Mouse (Mus musculus): Measurements from ENCODE around the gene Shc2. TPM values are rescaled to one million over a fixed set of nuclear protein-coding genes. Genes with fewer than 3 reads are reported as not detected.

The Shc2 gene
- polyA plus RNA-seq, 1 experiment from 2014 or later = 2.0 TPM

DNA sequence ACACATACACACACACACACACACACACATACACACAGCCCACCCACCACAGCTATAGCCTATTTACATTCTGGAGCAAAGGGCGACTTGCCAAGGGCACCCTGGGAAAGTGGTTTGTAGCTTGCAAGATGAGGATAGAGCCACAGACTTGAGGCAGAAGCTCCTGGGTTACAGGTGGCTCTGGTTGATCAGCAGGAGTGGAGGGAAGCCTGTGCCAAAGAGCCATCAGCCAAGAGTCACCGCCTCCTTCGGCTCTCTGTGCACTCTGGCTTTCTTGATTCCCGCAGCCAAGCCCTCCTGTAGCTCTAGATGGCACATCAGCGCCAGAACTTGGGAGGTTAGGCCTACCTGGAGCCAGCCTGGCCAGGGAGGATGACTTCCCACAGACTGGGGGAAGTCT lies 26.4 kb downstream of the Shc2 start:
- Histone ChIP-seq H3K4me3 (no peak overlapping the region), H3K4me2 (no peak overlapping the region), H3K27me3 (peaks cover 56% of the 10 kb centered on the region), H3K27ac (no peak overlapping the region), H3K36me3 (no peaks in the 10 kb centered on the region), H3K9me3 (replicated peaks) (no peaks in the 10 kb centered on the region), H3K4me1 (replicated peaks) (peaks cover 23% of the 10 kb centered on the region), H3K9ac (no peak overlapping the region)
- WGBS = 36% methylated on average over 5 of the region's 5 CpGs
- no peak for ATAC-seq (replicated peaks; ENCODE audit: insufficient number of reproducible peaks, insufficient read depth, low FRiP score, low read depth)

DNA sequence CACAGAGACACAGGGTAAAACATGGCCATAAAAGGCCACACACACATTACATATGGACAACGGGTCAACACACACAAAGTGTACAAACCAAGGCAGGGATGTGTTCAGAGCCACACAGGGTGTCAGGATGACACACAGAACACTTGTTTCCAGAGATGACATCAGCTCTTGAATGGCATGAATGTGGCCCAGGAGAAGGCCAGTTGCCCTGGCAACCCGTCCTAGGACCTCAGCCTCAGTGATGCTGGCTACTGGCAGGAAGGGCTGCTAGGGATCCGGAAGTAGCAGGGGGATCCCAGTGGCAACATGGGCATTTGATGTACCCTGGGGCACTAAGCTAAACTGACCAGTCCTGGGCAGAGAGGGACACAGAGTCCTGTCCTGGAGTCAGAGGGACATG lies 28.4 kb downstream of the Shc2 start:
- 68% methylated on average over 3 of the region's 3 CpGs for WGBS
- H3K9ac ChIP-seq = no peak overlapping the region
- no peak overlapping the region for H3K4me2 ChIP-seq
- no peak overlapping the region for H3K4me3 ChIP-seq
- no peaks in the 10 kb centered on the region for H3K9me3 ChIP-seq (replicated peaks)
- ATAC-seq (replicated peaks; ENCODE audit: insufficient number of reproducible peaks, insufficient read depth, low FRiP score, low read depth) = no peak
- peaks cover 23% of the 10 kb centered on the region for H3K4me1 ChIP-seq (replicated peaks)
- H3K27me3 ChIP-seq = peaks cover 51% of the 10 kb centered on the region
- H3K27ac ChIP-seq = no peak overlapping the region
- no peaks in the 10 kb centered on the region for H3K36me3 ChIP-seq

DNA sequence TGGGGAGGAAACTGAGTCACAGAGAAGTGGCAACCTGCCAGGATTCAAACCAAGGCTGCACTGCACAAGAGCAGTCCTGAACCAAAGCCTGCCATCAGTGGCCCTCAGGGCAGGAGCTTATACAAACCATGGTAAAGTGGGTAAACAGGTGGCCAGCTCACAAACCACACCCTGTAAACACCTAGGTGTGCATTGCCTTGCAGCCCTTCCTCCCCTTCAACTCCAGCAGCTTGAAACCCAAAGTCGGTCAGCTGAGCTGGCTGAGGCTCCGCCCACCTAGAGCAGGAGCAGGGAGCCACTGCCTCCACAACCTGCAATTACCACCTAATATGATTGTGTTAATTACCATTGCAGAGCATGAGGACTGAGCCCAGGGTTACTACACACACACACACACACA lies 29.8 kb downstream of the Shc2 start:
- peaks cover 37% of the 10 kb centered on the region for H3K27me3 ChIP-seq
- H3K9me3 ChIP-seq (replicated peaks) = no peaks in the 10 kb centered on the region
- no peak overlapping the region for H3K4me2 ChIP-seq
- no peak overlapping the region for H3K9ac ChIP-seq
- no peak for ATAC-seq (replicated peaks; ENCODE audit: insufficient number of reproducible peaks, insufficient read depth, low FRiP score, low read depth)
- WGBS = 35% methylated on average over 2 of the region's 2 CpGs
- peaks cover 13% of the 10 kb centered on the region for H3K4me1 ChIP-seq (replicated peaks)
- no peaks in the 10 kb centered on the region for H3K36me3 ChIP-seq
- H3K27ac ChIP-seq = no peak overlapping the region
- H3K4me3 ChIP-seq = no peak overlapping the region

DNA sequence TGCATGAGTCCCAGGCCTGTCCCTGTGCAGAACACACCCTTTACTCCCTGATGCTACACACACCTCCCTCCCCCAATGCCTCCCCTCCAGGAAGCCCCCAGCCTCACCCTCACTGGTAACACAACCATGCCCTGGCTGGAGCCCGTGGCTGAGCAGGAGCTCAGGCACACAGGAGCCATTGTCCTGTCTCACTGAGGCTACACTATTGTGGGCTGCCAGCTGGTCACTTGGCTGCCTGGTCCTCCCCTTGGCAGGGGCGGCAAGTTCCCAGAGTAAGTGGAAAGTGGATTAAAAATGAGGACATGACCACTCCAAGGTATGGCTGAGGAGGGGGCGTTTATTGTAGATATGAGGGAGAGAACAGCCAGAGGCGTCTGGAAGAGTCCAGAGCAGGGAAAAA lies 31.2 kb downstream of the Shc2 start:
- H3K4me2 ChIP-seq = no peak overlapping the region
- peaks cover 25% of the 10 kb centered on the region for H3K27me3 ChIP-seq
- H3K4me3 ChIP-seq = no peak overlapping the region
- no peaks in the 10 kb centered on the region for H3K36me3 ChIP-seq
- H3K27ac ChIP-seq = no peak overlapping the region
- H3K9ac ChIP-seq = no peak overlapping the region
- ATAC-seq (replicated peaks; ENCODE audit: insufficient number of reproducible peaks, insufficient read depth, low FRiP score, low read depth) = 0 out of 2 replicates have a peak, but pooled peaks have one; percentile 15
- H3K4me1 ChIP-seq (replicated peaks) = no peaks in the 10 kb centered on the region
- no peaks in the 10 kb centered on the region for H3K9me3 ChIP-seq (replicated peaks)
- WGBS = 56% methylated on average over 4 of the region's 4 CpGs

DNA sequence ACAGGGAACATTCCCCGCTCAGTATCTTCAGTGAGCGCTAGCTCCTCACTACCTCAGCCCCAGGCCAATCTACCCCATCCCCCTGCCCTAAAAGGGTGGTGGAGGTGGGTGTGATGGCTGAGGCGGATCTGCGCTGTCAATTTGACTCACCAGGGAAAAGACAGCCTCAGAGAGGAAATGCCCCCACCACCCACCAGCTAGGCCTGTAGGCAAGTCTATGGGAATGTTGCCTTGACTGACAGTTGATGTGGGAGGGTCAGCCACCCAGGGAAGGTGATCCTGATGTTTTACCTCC lies 39.8 kb downstream of the Shc2 start:
- H3K36me3 ChIP-seq = no peaks in the 10 kb centered on the region
- H3K27ac ChIP-seq = no peak overlapping the region
- H3K4me1 ChIP-seq (replicated peaks) = no peaks in the 10 kb centered on the region
- H3K27me3 ChIP-seq = peaks cover 22% of the 10 kb centered on the region
- H3K4me3 ChIP-seq = no peak overlapping the region
- ATAC-seq (replicated peaks; ENCODE audit: insufficient number of reproducible peaks, insufficient read depth, low FRiP score, low read depth) = no peak
- no peak overlapping the region for H3K9ac ChIP-seq
- 66% methylated on average over 4 of the region's 4 CpGs for WGBS
- H3K9me3 ChIP-seq (replicated peaks) = no peaks in the 10 kb centered on the region
- H3K4me2 ChIP-seq = no peak overlapping the region

DNA sequence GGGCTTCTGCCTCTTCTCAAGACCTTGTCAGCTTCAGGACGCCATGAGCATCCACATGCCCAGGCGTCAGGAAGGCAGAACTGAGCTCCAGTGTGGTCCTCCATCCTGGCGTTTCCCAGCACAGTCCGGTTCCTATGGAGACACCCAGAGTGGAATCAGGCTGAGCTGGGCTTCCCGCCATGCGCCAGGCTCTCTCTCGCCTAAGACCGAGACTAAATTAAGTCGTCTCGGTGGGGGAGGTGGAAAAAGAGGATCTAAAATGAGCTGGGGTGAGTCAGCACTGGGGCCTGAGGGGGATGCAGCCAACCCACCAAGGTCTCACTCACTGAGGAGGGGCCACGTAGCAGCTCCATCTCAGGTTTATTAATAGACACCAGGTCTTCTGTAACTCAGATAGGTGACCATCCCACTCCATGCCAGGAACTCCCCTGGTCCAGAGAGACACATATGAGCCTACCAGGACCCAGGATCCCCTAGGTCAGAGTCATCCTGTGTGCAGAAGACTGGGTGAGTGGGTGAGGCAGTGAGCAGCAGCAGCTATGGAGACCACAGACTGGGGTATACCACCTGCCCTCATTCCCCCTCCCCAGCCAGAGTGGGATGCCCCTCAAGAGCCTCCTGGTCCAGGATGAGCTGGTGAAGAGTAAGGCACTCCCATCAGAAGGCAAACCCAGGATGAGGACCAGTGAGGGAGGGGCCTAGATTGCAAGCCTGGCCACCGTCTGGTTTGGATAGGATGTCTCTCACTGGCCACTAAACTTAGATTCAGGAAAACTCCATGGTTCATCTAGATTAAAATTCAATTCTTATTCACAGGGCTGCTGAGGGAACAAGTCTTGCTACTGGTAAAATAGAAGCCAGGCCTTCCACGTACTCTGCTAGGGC lies 40.4 kb downstream of the Shc2 start:
- Histone ChIP-seq H3K4me1 (replicated peaks) (no peaks in the 10 kb centered on the region), H3K9me3 (replicated peaks) (no peaks in the 10 kb centered on the region), H3K9ac (no peak overlapping the region), H3K27ac (no peak overlapping the region), H3K27me3 (peaks cover 22% of the 10 kb centered on the region), H3K4me3 (no peak overlapping the region), H3K36me3 (no peaks in the 10 kb centered on the region), H3K4me2 (no peak overlapping the region)
- ATAC-seq (replicated peaks; ENCODE audit: insufficient number of reproducible peaks, insufficient read depth, low FRiP score, low read depth) = no peak
- WGBS = 24% methylated on average over 13 of the region's 13 CpGs

DNA sequence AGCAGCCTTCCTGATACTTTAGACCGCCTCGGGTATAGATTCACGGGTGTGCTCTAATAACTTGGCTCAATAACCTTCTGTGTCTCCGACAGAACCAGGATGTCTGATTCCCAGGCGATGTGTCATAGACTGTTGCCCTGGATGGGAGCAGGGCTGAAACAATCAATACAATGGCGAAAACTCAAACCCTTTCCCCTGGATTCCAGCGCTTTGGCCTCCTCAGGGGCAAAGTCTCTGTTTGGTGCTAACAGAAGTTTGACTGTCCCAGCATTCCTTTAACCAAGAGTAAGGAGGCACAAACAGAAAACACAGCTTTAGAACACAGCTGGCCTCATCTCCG lies 42.2 kb downstream of the Shc2 start:
- Histone ChIP-seq H3K27ac (no peak overlapping the region), H3K9ac (no peak overlapping the region), H3K4me1 (replicated peaks) (no peaks in the 10 kb centered on the region), H3K36me3 (no peaks in the 10 kb centered on the region), H3K4me2 (no peak overlapping the region), H3K4me3 (no peak overlapping the region), H3K27me3 (peaks cover 22% of the 10 kb centered on the region), H3K9me3 (replicated peaks) (no peaks in the 10 kb centered on the region)
- WGBS = 50% methylated on average over 8 of the region's 8 CpGs
- no peak for ATAC-seq (replicated peaks; ENCODE audit: insufficient number of reproducible peaks, insufficient read depth, low FRiP score, low read depth)

DNA sequence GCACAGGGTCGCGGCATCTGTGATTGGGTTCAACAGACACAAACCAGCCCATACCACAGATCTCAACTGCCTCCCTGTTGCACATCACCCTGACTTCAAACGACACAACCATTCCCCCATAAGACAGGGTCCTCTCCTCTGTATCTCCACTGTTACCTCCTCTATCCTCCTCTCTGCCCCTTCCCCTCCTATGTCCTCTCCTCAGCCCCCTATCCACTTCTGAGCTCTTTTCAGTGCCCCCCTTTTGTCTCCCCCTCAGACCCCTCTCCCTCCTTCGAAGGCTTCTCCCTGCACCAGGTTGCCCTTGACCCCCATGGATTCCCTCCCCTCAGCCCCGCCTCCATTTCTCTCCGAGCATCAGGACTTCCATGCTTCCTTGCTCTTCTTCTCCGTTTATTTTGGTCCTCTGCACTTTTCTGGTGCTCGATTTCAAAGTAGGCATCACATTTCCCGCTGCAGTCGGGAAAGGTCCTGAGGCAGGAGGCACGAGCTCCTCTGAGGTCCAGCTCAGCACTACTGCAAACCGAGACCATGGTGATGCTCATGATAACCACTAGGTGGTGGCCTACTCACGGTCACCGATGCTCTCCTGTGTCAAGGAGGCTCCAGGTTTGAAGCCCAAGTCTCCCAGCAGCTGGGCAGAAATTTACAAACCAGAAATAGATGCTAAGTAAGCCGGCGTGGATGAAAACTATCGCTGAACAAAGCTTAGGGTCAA lies 42.7 kb downstream of the Shc2 start:
- 15% methylated on average over 17 of the region's 17 CpGs for WGBS
- no peak overlapping the region for H3K4me2 ChIP-seq
- H3K4me1 ChIP-seq (replicated peaks) = no peaks in the 10 kb centered on the region
- peaks cover 22% of the 10 kb centered on the region for H3K27me3 ChIP-seq
- H3K27ac ChIP-seq = no peak overlapping the region
- no peak overlapping the region for H3K4me3 ChIP-seq
- peak; percentile 64 for ATAC-seq (replicated peaks; ENCODE audit: insufficient number of reproducible peaks, insufficient read depth, low FRiP score, low read depth)
- no peaks in the 10 kb centered on the region for H3K36me3 ChIP-seq
- H3K9ac ChIP-seq = no peak overlapping the region
- H3K9me3 ChIP-seq (replicated peaks) = no peaks in the 10 kb centered on the region

DNA sequence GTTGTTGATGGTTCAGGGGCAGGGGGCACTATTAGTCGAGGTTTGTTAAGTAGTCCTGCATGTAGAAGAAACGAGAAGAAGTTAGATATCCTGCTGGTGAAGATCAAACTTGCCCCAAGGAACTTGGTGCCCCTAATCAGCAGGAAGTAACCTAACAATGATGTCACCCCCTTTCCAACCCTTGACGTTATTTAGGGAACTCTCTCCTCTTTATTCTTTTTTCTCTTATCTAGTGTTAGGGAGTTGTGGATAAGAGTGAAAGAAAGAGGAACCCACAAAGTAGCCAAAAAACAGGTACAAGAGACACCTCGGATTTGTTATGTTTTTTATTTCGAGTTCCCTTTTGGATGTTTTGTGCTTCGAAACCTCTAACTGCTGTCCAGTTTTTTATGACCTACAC lies 43.6 kb downstream of the Shc2 start:
- Histone ChIP-seq H3K4me1 (replicated peaks) (no peaks in the 10 kb centered on the region), H3K27ac (no peak overlapping the region), H3K4me3 (no peak overlapping the region), H3K36me3 (no peaks in the 10 kb centered on the region), H3K9me3 (replicated peaks) (no peaks in the 10 kb centered on the region), H3K27me3 (peaks cover 22% of the 10 kb centered on the region), H3K9ac (no peak overlapping the region), H3K4me2 (no peak overlapping the region)
- no peak for ATAC-seq (replicated peaks; ENCODE audit: insufficient number of reproducible peaks, insufficient read depth, low FRiP score, low read depth)
- WGBS = 35% methylated on average over 6 of the region's 6 CpGs

DNA sequence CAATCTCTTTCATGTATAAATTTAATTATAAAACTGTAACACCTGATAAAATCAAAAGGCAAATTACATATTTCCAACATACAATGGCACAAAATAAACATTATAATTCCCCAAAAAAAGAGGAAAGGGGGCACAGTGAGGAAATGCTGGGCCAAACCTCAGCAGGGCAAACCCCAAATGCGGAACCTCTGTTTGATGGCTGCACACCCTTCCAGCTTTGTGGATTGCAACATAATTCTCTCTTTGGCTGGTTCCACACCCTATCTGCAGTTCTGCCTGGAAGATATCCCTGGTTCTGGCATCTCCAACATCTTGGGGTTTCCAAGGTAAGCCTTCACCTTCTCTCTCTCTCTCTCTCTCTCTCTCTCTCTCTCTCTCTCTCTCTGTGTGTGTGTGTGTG lies 47.0 kb downstream of the Shc2 start:
- no peak overlapping the region for H3K4me2 ChIP-seq
- no peak for ATAC-seq (replicated peaks; ENCODE audit: insufficient number of reproducible peaks, insufficient read depth, low FRiP score, low read depth)
- WGBS = 69% methylated on average over 1 of the region's 1 CpGs

DNA sequence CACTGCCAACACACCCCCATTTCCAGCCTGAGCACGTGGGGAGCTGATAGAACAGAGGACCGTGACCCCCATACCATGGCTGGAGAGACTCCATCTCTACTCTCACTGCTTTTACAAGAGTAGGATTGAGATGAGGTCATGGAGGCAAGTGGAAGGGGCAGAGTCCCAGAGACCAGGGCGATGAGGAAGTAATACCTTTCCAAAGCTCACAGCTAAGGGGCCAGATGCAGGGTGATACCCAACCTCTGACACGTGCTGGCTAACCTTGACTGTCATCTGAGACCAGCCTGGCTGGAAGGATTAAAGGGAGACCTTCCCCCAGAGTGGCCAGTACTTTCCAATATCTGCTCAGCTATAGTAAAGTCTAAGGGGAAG lies 50.0 kb downstream of the Shc2 start:
- 57% methylated on average over 4 of the region's 4 CpGs for WGBS
- Histone ChIP-seq H3K4me3 (no peak overlapping the region), H3K27me3 (no peaks in the 10 kb centered on the region), H3K9ac (no peak overlapping the region), H3K27ac (no peak overlapping the region), H3K4me1 (replicated peaks) (no peaks in the 10 kb centered on the region), H3K36me3 (no peaks in the 10 kb centered on the region), H3K4me2 (no peak overlapping the region), H3K9me3 (replicated peaks) (no peaks in the 10 kb centered on the region)
- no peak for ATAC-seq (replicated peaks; ENCODE audit: insufficient number of reproducible peaks, insufficient read depth, low FRiP score, low read depth)

More for the DNA sequence above, 47.0 kb downstream of the Shc2 start:
- H3K36me3 ChIP-seq = no peaks in the 10 kb centered on the region
- H3K27ac ChIP-seq = no peak overlapping the region
- no peak overlapping the region for H3K4me3 ChIP-seq
- H3K4me1 ChIP-seq (replicated peaks) = no peaks in the 10 kb centered on the region
- H3K9me3 ChIP-seq (replicated peaks) = no peaks in the 10 kb centered on the region
- H3K9ac ChIP-seq = no peak overlapping the region
- H3K27me3 ChIP-seq = peaks cover 9% of the 10 kb centered on the region
